In genomic region chr9:29369621-29370020, GRCm38 (mm10) we compare ENCODE assay signal across 21 mouse cellular contexts.
DNase-seq lines count a peak whose midpoint lies in the region; ATAC-seq and TF ChIP-seq lines count a peak whose summit lies in the region.
"Had no signal": no experiment of that assay in that cellular context is flagged by ENCODE, and none has a peak within 500 bp of the region (broad histone marks: within the 10 kb centered on the region; RNA-seq: fewer than 3 reads in every experiment).

No protein-coding gene starts in this region.

- H3K27ac ChIP-seq in hindbrain, postnatal 0 days, result no peak overlapping the region
- no peak overlapping the region for H3K27ac ChIP-seq in hindbrain, embryonic 11.5 days (ENCODE audit: low read depth, low read length)
- H3K27ac ChIP-seq: embryonic facial prominence, embryonic 10.5 days; forebrain, embryonic 13.5 days; heart, embryonic 13.5 days; hindbrain, embryonic 14.5 days had no signal

- peaks cover 4% of the 10 kb centered on the region; the same call in 1 of the 2 replicates for H3K4me1 ChIP-seq in hindbrain, postnatal 0 days (ENCODE audit: insufficient read depth, low read length)
- H3K4me1 ChIP-seq in hindbrain, embryonic 11.5 days (replicated peaks; ENCODE audit: control insufficient read depth, insufficient read depth, low read length), result no peaks in the 10 kb centered on the region
- H3K4me1 ChIP-seq: forebrain, embryonic 13.5 days had no signal

- H3K4me3 ChIP-seq in hindbrain, postnatal 0 days (ENCODE audit: low read length), result no peak overlapping the region
- no peak overlapping the region for H3K4me3 ChIP-seq in hindbrain, embryonic 11.5 days (ENCODE audit: low read depth, low read length)
- H3K4me3 ChIP-seq: embryonic facial prominence, embryonic 10.5 days; forebrain, embryonic 13.5 days; heart, embryonic 13.5 days had no signal

- ATAC-seq in cerebellum, adult (ENCODE audit: insufficient number of reproducible peaks, low FRiP score, low TSS enrichment), result 0 out of 2 replicates have a peak, but pooled peaks have one; percentile 13
- ATAC-seq in hindbrain, postnatal 0 days, result 0 out of 2 replicates have a peak, but pooled peaks have one; percentile 24
- ATAC-seq in hindbrain, embryonic 11.5 days (ENCODE audit: low FRiP score), result no peak
- ATAC-seq: CD4-positive, CD25-positive, alpha-beta regulatory T cell, adult 4 months; forebrain, embryonic 13.5 days had no signal

- 59% methylated on average over 3 of the region's 3 CpGs for WGBS in hindbrain, postnatal 0 days
- 80% methylated on average over 3 of the region's 3 CpGs for WGBS in hindbrain, embryonic 11.5 days

- no peak overlapping the region for H3K9ac ChIP-seq in hindbrain, postnatal 0 days (replicated peaks; ENCODE audit: low read length)
- H3K9ac ChIP-seq in hindbrain, embryonic 11.5 days (ENCODE audit: low read depth, low read length), result no peak overlapping the region
- H3K9ac ChIP-seq: forebrain, embryonic 13.5 days; heart, embryonic 13.5 days; hindbrain, embryonic 14.5 days had no signal

- no peaks in the 10 kb centered on the region for H3K9me3 ChIP-seq in hindbrain, postnatal 0 days (ENCODE audit: low read length)
- no peaks in the 10 kb centered on the region for H3K9me3 ChIP-seq in hindbrain, embryonic 11.5 days (ENCODE audit: control insufficient read depth, low read length)
- H3K9me3 ChIP-seq: embryonic facial prominence, embryonic 10.5 days; forebrain, embryonic 13.5 days; heart, embryonic 13.5 days had no signal

- H3K4me2 ChIP-seq in hindbrain, postnatal 0 days (ENCODE audit: low read depth, low read length), result no peak overlapping the region
- no peak overlapping the region for H3K4me2 ChIP-seq in hindbrain, embryonic 11.5 days (replicated peaks; ENCODE audit: low read depth, low read length)
- H3K4me2 ChIP-seq: forebrain, embryonic 13.5 days; heart, embryonic 13.5 days; hindbrain, embryonic 14.5 days had no signal

- TF ChIP-seq CTCF in hindbrain, postnatal 0 days (IDR thresholded peaks at IDR 0.05; ENCODE audit: low read depth), result no peak

- no peak for DNase-seq in cerebellum, adult 11-12 months
- DNase-seq in cerebellum, postnatal 10 days, result peak; percentile 42 to 53
- DNase-seq in cerebellum, adult 8-10 months, result no peak
- DNase-seq in hindbrain, postnatal 0 days (ENCODE audit: low spot score), result no peak
- DNase-seq in hindbrain, embryonic 11.5 days (ENCODE audit: low spot score), result no peak
- peak; percentile 33 for DNase-seq in retina, postnatal 1 day
- DNase-seq in retina, embryonic 14.5 days (ENCODE audit: low spot score), result no peak
- DNase-seq: adrenal gland, adult 8-10 months; adrenal gland, postnatal 36 days; B cell, adult 2 months; gastrocnemius, postnatal 36 days; heart, adult 11 months; heart, postnatal 36 days; kidney, adult 11 months had no signal

- no peaks in the 10 kb centered on the region for H3K27me3 ChIP-seq in hindbrain, postnatal 0 days (ENCODE audit: insufficient read depth, low read length)
- H3K27me3 ChIP-seq in hindbrain, embryonic 11.5 days (ENCODE audit: control insufficient read depth, insufficient read depth, low read length), result no peaks in the 10 kb centered on the region
- H3K27me3 ChIP-seq: heart, embryonic 13.5 days had no signal

- no peaks in the 10 kb centered on the region for H3K36me3 ChIP-seq in hindbrain, postnatal 0 days (ENCODE audit: insufficient read depth, low read length)
- H3K36me3 ChIP-seq in hindbrain, embryonic 11.5 days (ENCODE audit: control insufficient read depth, insufficient read depth, low read length), result no peaks in the 10 kb centered on the region
- H3K36me3 ChIP-seq: embryonic facial prominence, embryonic 10.5 days; G1E; heart, embryonic 13.5 days had no signal

Comparison
In these comparisons a context has a peak if more than half of its experiments do, and no peak if none do; other contexts are left out.
1. DNase-seq: peak in cerebellum, postnatal 10 days (2 of 2) and retina, postnatal 1 day (single experiment); none in cerebellum, adult 11-12 months (single experiment), cerebellum, adult 8-10 months (single experiment), hindbrain, postnatal 0 days (single experiment), hindbrain, embryonic 11.5 days (single experiment) and retina, embryonic 14.5 days (single experiment).